Mouse (Mus musculus) adrenal gland, adult (tissue): ENCODE results near the gene Btf3l4.
A peak's percentile ranks its signal among the peaks of the same experiment; 100 is the strongest.

ENCODE experiments used
- DNase-seq, 2 experiments: peaks; one replicate each; pipeline ENCODE4 v3.0.0; 2022 to 2023; ENCODE audit warnings: low spot score in 1 of 2; ENCODE audit not compliant: inconsistent age in 2 of 2

The Btf3l4 gene

DNA sequence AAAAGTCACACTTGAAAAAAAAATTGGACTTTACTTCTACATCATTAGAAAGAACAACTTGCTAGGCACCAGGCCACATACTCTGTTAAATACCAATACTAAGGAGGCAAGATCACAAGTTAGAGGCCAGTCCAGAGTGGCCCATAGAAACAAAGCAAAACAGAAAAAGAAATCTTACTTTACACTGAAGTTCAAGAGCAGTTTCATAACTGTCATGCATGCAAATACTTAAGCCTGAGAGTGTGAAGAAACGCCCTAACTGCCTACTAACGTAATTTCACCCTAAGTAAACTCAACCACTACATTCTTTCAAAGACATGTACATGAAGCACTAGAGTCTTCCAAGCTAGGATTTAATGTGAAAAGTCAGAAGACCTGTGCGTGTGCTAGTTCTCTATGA, 7.7 kb downstream of the Btf3l4 start:
- DNase-seq, result no peak

DNA sequence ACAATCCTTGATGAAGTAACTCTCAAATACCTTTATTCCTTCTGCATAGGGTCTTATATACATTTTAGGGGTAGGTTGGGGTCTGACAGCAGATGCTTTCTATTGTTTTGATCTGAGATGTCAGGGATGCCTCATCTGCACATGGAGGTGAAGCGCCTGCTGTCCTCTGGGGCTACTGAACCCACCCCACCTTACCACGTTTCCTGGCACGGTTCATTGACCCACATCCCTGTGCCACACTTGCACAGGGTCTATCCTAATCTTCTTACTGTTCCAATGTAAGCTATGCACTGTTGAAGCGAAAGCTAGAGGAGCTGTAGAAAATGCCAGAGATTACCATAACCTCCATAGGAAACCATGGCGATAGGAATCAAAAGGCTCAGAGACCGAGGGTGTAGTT, 21.9 kb downstream of the Btf3l4 start:
- no peak for DNase-seq

DNA sequence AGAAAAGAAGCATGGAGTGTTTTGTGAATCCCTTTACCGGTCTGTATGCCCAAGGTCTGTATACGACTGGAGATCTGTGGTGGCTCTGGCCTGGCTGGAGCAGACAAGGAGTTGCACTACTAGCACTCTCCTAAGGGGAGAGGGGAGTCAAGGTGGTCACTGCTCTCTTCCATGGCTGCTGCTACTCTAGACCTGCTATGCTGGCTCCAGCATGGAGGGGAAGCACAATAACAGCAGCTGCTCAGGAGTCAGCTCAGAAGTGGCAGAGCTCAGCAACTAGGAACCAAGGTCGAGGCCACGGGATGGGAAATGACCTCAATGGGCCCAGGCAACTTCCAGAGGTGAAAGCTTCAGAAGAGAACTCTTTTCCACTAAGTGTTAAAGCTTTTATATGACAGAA, 22.3 kb downstream of the Btf3l4 start:
- peak in 1 of 2 experiments; percentile 54 for DNase-seq

DNA sequence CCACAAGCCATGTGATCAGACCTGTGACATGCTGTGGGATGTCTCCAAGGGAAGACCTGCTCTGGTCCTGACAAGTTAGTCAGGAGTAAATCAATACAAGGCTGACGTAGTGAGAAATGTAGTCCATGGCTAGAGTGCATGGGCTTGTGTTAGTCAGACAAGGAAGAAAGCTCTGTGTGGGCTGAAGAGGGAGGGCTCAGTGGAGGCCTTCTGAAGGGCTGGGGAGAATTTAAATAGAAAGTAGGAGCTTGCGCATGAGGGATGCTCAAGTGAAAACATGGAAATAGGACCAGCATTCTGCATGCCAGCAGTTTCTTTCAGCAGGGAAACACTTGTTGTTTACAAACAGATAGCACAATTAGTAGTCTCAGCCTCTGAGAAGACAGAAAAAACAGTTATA, 29.9 kb downstream of the Btf3l4 start:
- no peak for DNase-seq

DNA sequence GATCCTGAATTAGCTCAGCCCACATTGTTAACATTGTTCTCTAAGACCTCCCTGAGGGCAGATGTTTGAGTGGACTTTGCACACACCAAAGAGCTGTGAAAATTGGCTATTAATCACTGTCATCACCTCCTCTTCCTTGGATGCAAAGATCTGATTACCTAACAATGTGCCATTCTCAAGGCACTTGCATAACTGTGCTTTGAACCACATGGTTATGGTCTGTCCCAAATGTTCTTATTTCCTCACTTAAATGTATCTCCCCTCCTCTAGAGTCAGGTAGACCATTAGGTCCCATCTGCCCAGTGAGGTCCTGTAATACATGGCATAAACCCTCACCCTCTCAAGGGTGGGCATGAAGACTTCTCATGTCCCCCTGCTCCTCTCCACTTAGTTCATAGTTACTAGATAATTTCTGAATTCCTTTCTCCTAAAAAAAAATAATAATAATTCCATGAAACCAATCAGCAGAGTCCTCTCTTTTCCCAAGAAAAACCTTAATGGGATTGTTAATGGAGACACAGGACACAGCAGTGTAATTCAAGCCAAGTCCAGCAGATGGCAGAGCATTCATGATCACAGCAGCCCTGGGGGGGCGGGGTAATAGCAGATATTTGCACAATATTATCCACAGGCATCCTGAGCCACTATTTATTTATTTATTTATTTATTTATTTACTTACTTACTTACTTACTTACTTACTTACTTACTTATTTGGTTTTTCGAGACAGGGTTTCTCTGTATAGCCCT, 35.2 kb downstream of the Btf3l4 start:
- peak; percentile 64 to 90 for DNase-seq

DNA sequence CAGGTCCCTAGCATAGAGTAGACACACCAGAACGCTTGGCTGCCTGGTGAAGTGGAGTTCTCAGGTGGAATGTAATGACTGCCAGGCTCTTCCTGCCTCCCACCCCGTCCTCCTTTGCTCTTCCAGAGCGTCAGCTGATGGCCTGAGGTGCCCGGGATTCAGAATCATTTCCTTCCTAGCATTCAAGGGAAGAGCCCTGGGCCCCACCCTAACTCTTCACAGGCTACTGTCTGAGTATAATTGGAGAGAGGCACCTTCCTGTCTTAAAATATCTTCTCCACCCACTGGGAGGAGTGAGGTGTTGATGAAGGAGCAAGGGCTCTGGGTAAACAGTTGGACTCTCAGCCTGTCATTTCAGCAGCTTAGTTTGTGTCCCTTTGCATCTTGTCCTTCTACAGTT, 36.7 kb downstream of the Btf3l4 start:
- DNase-seq, result no peak

DNA sequence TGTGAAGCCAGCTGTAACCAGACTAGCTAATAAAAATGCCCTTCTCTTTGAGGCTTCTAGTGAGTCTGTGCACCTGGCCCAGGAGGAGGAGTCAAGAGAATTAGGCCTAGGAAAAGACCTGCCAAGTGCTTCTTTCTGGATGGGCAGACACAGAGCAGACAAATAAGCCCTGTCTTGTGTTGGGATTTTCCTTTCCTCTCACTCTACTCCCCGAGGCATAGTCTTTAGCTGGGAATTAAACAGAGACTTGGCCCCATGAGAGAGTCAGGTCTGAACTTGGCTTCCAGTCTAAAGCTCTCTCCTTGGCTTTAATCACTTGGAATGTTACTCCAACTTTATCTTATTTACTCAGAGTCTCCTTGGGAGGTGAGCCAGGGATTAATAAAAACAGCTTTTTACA, 39.5 kb downstream of the Btf3l4 start:
- DNase-seq, result peak in 1 of 2 experiments; percentile 61

DNA sequence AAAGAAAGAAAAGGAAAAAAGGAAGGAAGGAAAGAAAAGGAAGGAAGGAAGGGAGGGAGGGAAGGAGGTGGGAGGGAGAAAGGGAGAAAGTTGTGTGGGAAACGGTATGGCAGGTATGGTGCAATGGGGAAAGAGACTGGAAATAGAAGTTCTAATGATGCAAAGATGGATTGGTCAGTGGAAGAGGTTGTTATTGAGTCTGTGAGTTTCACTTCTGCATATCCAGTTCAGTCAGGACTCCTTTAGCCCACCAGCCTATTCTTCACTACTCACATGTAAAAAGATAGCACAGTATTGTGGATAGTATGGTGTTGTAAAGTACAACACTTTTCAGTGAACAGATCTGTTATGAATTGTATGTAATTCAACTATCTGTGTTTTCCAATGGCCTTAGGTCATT, 42.9 kb downstream of the Btf3l4 start:
- DNase-seq, result no peak

DNA sequence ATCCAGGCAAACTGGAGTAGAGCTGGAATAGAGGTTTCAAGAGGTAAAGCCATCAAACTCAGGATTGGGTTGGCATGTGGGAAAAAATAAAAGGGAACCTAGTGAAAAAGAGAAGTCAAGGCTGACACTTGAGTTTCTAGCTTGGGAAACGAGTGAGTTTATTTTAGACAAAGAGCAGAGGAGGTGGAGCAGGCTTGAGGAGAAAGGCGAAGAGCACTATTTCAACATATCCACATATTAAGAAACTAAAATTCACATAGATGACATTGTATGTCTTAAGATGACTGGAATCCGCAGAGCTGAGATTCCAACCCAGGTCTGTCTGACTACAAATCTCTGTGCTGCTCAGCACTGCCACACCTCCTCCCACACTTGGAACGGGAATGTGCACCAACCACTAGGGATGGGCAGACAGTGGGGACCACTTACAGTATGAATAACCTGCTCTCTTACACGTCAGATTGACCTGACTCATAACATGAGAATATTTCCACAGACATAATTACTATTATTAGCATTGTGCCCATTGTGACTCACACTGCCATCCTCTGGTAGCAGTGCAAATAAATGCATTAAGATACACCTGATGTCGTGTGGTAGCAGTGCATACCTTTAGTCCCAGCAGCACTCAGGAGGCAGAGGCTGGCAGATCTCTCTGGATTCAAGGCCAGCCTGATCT, 44.0 kb downstream of the Btf3l4 start:
- DNase-seq, result no peak

DNA sequence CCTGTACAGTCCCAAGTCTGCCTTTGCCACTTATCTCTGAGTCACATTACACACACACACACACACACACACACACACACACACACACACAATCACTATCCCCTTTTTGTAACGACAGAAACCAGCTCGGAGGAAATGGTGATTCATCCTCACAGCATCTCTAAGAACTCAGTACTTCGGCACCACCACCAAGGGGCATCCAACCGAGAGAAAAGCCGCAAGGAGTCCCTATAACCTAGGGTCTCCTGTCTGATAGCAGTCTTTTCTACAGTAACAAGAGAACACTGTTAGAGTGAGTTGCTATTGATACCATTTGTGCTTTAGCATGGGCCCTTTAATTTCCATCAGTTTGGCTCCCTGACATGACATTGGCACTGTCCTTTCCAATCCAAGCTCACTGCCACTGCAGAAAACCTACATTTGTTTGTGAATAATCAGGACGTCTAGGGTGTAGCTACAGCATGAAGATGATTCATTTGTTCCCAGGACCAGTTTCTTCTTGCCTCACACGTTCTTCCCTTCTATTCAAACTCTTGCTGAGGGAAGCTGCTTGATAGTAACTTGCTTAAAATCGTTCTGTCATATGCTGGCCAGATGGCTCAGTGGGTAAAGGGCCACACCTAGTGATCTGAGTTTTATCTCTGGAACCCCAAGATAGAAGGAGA, 50.9 kb downstream of the Btf3l4 start:
- DNase-seq, result peak; percentile 34 to 76

DNA sequence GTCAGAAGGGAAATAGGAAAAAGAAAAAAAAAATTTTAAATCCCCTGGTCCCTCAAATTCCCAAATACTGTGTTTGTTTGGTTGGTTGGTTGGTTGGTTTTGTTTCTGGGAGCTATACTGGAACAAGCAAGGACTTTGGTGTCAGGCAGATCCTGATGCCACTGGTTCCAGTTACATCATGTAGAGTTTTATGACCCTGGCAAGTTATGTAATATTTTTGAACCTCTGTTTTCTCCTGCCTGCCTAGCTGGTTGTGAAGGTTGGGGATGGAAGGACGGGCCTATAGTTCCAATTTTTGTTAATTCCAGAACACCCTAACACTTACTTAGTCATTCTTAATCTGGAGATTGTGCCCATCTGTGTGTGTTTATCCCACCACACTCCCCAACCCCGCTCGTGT, 51.8 kb downstream of the Btf3l4 start:
- peak; percentile 20 to 81 for DNase-seq

DNA sequence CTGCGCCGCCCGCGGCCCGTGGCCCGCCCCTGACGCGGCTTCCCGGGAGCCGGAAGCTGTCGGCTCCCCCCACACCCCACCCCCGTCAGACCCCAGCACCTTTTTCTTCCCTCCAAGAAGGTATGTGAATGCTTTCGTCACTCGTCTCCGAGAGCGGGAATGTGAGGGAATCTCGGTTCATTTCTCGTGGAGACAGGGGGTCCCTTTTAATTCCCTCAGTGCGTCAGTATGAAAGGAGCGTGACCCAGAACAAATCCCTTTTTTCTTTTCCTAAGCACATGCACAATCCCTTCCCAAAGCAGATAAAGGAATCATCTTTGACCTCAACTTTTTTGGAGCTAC, 52.6 kb downstream of the Btf3l4 start:
- DNase-seq, result no peak

DNA sequence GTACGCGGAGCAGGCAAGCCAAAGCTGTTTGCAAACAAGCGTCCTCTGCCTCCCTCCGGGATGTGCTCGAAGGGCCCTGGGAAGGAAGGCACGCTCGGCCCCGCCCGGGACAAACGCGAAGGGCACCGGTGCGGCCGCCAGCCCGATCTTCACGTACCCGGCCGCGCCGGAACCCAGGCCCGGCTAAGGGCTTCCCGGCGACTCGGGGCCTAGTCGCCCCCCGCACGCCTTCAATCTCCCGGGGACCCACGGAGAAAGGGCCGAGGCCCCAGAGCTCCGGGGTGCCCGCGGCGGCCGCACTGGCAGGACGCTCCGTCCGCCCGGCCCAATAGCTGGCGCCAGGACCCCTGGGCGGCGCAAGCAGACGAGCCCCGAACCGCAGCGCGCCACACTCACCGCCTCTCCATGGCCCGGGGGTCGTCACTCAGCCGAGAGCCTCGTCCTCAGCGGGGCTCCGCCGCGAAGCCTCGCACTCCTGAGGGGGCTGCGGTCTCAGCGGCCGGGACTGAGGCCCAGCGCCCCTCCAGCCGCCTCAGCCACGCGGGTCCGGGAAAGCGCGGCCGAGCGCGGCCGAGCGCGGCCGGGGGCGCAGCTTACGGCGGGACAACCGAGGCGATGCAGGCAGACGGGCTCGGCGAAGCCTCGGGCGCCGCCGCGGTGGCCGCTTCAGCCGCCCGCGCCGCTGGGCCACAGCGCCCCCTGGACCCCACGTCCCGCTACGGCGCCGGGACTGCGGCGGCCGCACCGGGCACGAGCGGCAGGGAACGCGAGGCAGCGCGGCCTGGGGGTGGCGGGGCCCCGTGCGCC, 53.2 kb downstream of the Btf3l4 start, which contains the start of gene Zfyve9:
Gene Zfyve9, minus strand, starts transcription at position 742 of the 807 bp plus-strand sequence.
- peak; percentile 87 to 93 for DNase-seq

DNA sequence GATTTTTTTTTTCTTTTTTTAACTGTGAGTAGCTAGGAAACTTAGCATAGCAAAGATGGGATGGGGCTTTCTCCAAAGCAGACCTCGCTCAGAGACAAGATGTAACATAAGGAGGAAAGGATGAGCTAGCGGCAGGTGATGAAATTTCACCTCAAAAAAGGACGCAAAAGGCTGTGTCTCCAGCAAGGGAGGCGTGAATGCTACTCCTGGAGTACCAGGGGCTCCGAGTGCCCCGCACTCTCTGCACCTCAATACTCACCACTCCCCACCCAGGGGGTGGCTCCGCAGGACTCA, 53.7 kb downstream of the Btf3l4 start:
- no peak for DNase-seq

DNA sequence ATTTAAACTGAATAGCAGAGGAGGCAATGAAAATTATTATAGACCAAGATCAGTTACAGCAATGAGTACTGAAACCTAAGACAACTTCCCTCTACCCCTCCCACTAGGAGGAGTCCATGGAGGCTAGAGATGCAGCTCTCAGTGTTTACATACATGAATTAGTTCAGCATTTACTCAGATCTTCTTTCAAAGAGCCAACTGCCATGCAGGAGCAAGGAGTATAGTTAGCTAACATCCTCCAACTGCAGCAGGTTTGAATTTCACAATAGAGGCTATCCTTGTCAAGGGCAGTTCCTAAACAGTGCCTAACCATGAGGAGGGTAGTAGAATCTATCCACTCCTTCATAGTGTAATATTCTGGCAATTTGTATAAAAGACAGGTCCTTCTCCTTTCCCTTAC, 64.9 kb downstream of the Btf3l4 start:
- DNase-seq, result no peak
